Comparison of ENCODE assay signal across 9 mouse cellular contexts in genomic region chr4:129882555-129883293, GRCm38 (mm10). TPM values are rescaled to one million over a fixed set of nuclear protein-coding genes. Genes with fewer than 3 reads are reported as not detected.
A peak's percentile ranks its signal among the peaks of the same experiment; 100 is the strongest.
DNase-seq lines count a peak whose midpoint lies in the region.
"Had no signal": no experiment of that assay in that cellular context is flagged by ENCODE, and none has a peak within 500 bp of the region (broad histone marks: within the 10 kb centered on the region; RNA-seq: fewer than 3 reads in every experiment).

No protein-coding gene starts in this region.

- H3K27ac ChIP-seq in hindbrain, embryonic 10.5 days = peak overlapping the region; percentile 75

- no peaks in the 10 kb centered on the region; the same call in 1 of the 2 replicates for H3K27me3 ChIP-seq in hindbrain, embryonic 10.5 days (ENCODE audit: insufficient read depth, poor library complexity, severe bottlenecking)

- H3K9me3 ChIP-seq in hindbrain, embryonic 10.5 days = no peaks in the 10 kb centered on the region

- H3K4me3 ChIP-seq in hindbrain, embryonic 10.5 days = peak overlapping the region; percentile 16; the same call in 1 of the 2 replicates
- H3K4me3 ChIP-seq: myocyte had no signal

- peaks cover 42% of the 10 kb centered on the region for H3K4me1 ChIP-seq in hindbrain, embryonic 10.5 days (replicated peaks)

- 36% methylated on average over 11 of the region's 11 CpGs for WGBS in hindbrain, embryonic 10.5 days

- no peaks in the 10 kb centered on the region for H3K36me3 ChIP-seq in hindbrain, embryonic 10.5 days

- DNase-seq in left cerebral cortex, adult 18-20 months (ENCODE audit: low spot score in 2 of 2) = peak; percentile 31 to 36
- no peak for DNase-seq in left cerebral cortex, adult 11 months (ENCODE audit: low spot score)
- DNase-seq in fibroblast of lung, adult 2 months (ENCODE audit: low read depth) = peak; percentile 29
- DNase-seq in hindbrain, embryonic 10.5 days (ENCODE audit: low spot score) = no peak
- peak; percentile 46 for DNase-seq in layer of hippocampus, adult 9-10 months (ENCODE audit: low spot score)
- DNase-seq in lung, postnatal 10 days = peak; percentile 77
- peak; percentile 38 for DNase-seq in right cerebral cortex, postnatal 14 days
- no peak for DNase-seq in cerebellum, adult 11-12 months

RNA-seq across cellular contexts. Expression of gene Spocd1, which starts 46.3 kb away (rescaled TPM):
- total RNA-seq in left cerebral cortex, adult 18-20 months (2021) = under 1 TPM; 0.49 to 0.59 TPM
- 0.05 TPM in 1 of 2 replicates, not detected in the other for polyA plus RNA-seq in hindbrain, embryonic 10.5 days (2016; fragmentation: Nextera tagmentation; extraction: Ambion mirVana)
- polyA plus RNA-seq: myocyte had no signal

Comparison
In these comparisons a context has a peak if more than half of its experiments do, and no peak if none do; other contexts are left out.
1. DNase-seq: peak in left cerebral cortex, adult 18-20 months (2 of 2), fibroblast of lung, adult 2 months (single experiment), layer of hippocampus, adult 9-10 months (single experiment), lung, postnatal 10 days (single experiment) and right cerebral cortex, postnatal 14 days (single experiment); none in left cerebral cortex, adult 11 months (single experiment), hindbrain, embryonic 10.5 days (single experiment) and cerebellum, adult 11-12 months (single experiment).